Mouse (Mus musculus): ENCODE data around the gene Cpd.

GRCm38 (mm10) chr11:76773811-76774210 lies 73.0 kb downstream of the Cpd start:
- TF ChIP-seq CTCF (conservative IDR thresholded peaks at IDR 0.05; ENCODE audit: low read length) (no peak), POU5F1 (IDR thresholded peaks at IDR 0.05; ENCODE audit: borderline replicate concordance, low read length) (no peak), NANOG (IDR thresholded peaks at IDR 0.05; ENCODE audit: borderline replicate concordance, low read length) (no peak)
